Mouse (Mus musculus) embryo, embryonic 11 days (tissue): ENCODE results near the gene Cd247.
A peak's percentile ranks its signal among the peaks of the same experiment; 100 is the strongest.
"Not testable (repeated sequence)": the region's sequence is repeated elsewhere in the genome, so short reads cannot be mapped to it uniquely, and the experiment has no call there.

Source experiments
- DNase-seq: peaks from one replicate; pipeline ENCODE4 v3.0.0-alpha.2; 2015

The Cd247 gene

DNA sequence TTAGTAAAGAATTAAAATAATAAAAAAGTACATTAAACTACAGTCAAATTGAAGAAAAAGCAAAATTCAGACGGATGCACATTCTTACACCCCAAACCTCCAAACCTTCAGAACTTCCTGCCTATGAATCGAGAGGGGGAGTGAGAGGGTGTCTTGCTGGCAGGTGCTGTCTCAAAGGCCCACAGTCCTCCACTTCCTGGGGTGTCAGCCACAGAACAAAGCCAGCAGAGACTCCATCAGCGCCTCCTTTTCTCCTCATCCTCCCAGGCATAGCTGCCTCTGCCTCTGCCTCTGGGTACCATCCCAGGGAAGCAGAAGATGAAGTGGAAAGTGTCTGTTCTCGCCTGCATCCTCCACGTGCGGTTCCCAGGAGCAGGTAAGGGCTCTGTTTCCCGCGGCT, at the start of gene Cd247:
TSS of gene Cd247 (plus strand) at position 171 of the 400 bp plus-strand sequence.
- DNase-seq, result no peak

DNA sequence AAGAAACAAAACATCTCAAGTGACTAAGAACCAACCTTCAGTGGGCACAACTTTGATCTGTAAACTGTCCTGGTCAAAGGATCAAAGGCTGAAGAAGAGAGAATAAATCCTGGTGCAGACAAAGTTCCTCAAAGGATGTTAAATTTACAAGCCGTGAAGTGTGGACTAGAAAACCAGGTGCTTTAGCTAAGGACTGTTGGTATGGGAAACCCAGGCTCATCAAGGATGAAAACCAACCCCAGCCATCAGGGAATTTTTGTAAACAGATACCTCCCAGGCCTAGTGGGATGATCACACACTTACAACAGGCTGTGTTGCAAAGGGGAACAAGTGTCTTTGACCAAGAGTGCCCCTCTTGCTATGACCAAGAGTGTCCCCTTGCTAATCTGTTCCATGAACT, 49.5 kb upstream of the Cd247 start:
- no peak for DNase-seq

DNA sequence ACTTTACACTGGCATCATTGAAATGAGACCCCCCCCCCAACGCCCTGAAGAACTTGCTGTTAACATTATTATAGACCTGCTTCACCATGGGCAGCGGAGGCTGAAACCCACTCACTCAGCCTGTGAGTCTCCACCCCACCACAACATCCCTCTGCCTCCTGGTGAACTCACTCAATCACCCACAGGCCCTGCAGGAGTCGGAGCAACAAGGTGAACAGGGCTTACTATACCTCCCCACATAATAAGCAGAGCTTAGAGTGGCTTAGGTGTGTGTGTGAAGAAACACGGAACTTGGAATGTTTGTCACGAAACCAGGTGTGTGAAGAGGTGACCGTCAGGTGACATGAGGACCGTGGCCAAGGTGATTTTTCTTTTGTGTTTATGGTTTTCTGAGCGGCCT, 46.5 kb upstream of the Cd247 start:
- no peak for DNase-seq

DNA sequence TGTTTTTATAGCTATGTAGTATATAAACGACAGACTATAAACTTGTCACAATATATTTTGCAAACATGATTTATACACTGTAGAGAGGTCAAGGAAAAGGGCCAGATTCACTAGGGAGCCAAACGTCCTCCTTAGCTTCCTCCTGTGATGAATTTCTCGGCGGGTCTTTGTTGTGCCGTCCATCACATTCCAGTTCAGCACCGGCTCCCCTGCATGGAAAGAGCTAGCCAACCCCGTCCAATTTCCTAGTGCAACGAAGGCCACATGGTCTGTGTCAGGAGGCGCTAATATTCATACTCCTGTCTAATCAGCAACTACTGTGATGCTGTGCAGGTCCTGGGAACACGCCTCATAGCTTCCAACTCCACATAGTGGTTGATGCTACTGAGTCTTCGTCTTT, 40.4 kb upstream of the Cd247 start:
- peak; percentile 54 for DNase-seq

DNA sequence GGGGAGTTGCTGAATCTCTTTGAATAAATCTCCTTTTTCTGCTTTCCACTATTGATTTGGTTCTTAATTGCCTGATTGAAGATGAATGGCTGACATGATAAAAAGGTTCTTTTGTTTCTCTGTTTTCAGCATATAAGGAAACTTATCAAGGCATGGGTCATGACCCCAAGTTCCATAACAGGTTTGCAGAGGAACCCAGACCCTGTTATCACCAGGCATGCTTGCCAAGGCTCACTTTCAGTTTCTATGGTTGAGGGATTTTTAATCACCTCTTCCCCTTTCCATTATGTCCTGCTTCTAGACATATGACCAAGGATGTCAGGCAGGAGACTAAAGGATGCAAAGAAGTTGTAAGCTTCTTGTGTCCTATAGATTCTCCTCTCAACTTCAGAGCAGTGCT, 37.3 kb upstream of the Cd247 start:
- DNase-seq, result no peak

DNA sequence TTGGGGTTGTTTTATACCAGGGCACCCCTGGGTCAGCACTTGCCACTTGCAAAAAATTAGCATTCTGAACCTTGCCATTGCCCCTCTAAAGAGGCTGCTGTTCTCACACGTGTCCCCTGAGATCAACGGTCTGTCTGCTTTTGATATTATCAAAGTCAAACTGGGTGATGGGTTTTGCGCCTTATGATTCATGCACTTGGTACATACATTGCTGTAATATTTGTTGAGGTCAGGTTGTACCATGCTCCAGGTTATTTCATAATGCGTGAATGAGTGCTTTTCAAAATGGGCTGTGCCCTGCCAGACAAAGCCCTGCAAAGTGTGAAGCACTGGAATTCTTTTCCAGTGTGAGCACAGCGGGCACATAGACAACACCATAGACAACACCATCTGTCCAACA, 36.6 kb upstream of the Cd247 start:
- DNase-seq, result no peak

DNA sequence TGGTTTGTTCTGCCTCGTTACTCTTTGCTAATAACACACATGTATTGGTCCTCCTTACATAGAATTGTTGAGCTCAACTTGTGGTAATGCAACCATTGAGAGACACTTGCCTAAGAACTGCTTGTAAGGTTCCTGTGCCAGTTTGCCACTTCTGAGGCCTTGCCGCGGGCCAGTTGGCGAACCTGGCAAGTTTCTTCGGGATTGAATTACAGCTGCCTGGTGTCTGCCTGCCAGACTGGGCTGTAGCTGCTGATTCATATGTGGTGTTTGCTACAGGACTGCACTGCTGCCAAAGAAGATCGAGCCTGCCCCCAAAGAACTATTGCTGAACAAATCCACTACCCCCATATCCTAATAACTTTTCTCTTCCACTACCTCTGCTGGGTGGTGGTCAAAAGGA, 34.3 kb upstream of the Cd247 start:
- no peak for DNase-seq

DNA sequence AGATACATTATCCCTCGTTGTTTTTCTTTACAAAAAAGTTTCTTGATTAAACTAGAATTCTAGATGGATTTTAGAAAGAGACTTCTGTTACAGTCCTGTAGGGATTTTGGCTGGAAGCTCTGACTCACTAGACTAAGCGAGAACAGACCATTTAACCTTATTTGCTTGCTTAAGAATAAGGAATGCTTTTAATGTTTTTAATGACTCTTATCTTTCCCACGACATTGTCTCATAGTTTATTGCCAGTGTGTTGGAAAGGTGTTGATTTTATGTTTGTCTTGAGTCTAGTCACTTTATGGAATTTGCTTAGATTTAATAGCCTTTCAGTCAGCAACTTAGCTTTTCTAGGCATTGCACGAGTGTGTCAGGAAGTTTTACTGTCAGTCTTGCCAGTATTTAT, 33.3 kb upstream of the Cd247 start:
- DNase-seq, result no peak

DNA sequence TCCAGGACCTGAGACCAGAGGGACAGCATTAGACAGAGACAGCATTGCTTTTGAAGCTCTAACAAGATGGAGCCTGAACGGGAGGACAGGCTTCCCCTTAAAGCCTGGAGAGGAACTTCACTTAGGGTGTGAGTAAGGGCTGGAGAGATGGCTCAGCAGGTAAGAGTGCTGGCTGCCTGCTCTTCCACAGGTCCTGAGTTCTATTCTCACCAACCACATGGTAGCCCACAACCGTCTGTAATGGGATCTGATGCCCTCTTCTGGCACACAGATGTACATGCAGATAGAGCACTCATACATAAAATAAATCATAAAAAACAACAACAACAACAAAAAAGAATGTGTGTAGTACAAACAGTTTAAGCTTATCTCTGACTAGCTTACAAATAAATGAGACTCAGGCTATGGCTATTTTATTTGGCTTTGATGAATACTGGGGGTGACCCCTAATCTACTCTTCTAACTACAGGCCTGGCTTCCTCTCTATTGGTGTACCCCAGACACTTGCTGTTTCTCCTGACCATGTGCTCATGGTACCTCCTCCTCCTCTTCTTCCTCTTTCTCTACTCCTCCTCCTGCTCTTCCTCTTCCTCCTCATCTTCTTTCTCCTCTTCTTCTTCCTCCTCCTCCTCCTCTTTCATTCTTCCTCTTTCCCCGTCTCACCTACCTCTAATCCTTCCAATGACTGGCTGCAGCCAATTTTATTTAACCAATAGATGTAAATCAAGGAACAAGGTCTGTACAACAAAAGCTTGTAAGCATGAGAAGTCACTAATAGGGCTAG, 26.8 kb upstream of the Cd247 start:
- DNase-seq, result no peak

DNA sequence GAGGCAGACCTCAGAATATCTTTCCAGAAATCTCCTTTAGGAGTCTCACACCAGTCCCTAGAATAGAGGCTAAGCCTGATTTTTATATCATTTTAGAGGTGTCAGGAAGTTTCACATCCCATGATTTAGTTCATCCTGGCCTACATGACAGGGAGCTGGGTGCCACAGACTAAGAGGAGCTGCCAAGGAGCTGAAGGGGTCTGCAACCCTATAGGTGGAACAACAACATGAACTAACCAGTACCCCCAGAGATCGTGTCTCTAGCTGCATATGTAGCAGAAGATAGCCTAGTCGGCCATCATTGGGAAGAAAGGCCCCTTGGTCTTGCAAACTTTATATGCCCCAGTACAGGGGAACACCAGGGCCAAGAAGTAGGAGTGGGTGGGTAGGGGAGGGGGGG, 26.0 kb upstream of the Cd247 start:
- DNase-seq, result not testable (repeated sequence)

DNA sequence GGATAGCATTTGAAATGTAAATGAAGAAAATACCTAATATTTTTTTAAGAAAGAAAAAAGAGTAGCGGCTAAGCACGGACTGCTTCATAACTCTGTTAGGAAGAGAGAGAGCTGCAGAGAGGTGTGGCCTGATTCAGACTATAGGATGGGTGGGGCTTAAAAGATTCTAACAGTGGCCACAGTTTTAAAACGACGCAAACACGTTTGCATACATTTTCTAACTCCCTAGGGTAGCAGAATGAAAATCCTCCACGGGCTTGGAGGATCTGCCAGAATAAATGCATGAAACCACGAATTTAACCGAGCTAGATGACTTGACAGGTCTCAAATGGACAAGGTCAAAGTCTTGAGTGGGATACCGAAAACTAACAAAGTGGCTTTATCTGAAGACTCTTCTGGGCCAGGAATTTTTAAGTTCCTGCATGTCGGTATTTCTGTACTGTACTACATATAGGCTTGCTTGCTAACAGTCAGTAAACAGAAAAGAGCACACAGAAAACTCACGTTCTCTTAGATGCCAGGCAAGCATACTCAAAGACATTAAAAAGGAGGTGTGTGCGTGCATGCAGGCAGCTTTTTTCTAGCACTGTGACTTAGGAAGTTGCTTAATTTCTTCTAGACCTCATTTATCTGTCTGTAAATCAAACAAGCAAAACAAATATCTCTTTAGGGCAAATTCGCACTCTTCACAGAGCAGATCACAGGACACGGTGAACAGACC, 25.4 kb upstream of the Cd247 start:
- no peak for DNase-seq

DNA sequence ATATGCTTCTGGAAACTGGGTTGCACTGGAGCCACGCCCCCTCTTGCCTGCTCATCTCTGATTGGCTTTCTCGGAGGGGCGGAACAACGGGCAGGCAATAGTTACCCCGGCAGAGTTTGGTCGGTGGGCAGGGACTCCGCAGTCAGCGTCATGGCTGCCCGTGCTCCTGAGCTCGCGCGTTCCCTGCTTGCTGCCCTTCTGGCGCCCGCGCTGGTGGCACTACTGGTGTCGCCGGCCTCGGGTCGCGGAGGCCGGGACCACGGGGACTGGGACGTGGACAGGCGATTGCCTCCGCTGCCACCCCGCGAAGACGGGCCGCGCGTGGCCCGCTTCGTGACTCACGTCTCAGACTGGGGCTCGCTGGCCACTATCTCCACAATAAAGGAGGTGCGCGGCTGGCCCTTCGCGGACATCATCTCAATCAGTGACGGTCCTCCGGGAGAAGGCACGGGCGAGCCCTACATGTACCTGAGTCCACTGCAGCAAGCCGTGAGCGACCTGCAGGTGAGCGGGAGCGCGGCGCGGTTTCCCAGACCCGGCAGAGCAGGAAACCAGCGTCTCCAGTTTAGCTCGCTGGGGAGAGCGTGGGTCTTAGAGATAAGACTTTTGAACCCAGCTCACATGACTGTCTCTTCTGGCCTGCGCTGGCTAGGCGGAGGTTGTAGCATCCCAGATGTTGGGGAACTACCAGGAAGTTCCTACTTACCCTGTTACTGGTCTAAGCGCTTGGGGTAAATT, 24.7 kb upstream of the Cd247 start, which contains the start of gene Creg1:
TSS of gene Creg1 (plus strand) at position 112 of the 738 bp plus-strand sequence.
- DNase-seq, result peak; percentile 94

DNA sequence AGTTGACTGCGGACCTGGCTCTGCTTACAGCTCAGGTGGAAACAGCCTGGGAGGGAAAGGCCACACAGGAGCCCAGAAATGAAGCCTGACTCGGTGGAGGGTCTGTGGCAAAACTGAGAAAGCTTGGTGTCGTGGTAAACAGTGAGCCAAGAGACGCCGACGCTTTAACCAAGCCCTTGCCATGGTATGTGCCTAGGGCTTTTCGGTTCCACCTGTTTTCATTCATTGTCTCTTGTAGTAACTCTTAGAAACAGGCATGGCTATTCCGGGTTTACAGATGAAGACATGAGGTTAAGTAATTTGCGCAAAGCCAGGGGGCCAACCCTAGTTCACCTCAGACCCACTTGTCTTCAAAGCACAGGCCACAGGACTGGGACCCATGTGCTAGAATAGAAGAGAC, 23.9 kb upstream of the Cd247 start:
- DNase-seq, result no peak

DNA sequence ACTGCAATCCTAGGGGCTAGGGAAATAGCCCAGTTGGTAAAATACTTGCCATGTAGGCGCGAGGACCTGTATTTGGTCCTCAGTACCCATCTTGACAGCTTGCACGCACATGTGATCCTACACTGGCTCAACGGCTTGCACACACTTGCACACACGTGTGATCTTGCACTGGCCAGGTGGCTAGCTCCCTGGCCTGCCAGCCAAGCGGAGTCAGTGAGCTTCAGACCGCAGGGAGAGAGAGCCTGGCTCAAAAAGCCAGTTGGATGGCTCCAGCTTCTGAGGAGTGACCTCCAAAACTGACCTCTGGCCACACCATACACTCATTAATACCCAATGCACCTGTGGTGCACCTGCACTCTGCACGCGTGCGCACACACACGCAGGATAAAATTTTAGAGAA, 23.4 kb upstream of the Cd247 start:
- DNase-seq, result no peak

DNA sequence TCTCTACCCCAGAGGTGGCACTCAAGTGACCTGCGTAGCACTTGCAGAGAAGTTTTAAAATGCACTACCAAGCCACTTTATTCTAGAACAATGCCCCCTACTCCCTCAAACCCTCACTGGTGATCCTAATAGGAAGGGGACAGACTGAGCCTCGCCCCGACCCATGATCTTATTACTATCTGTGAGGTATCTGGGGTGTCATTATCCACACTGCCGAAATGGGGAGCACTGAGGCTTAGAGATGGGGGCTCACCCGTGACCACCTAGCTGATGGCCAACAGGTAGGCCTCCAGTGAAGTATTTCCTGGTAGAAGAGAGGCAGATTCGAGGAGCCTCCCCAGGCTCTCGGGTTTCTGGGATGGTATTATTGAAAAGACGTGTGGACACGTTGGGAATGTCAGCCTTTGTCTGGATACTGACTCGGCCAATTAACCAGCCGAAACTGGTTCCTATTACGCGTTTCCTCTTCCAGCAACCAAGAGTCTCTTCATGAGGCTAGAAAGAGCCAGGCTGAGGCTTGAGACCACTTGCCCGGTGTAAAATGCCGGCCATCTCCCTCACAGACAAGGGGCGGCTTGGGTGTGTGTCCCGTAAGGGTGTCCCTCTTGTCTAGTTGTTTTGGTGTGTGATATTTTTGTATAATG, 22.7 kb upstream of the Cd247 start:
- no peak for DNase-seq

DNA sequence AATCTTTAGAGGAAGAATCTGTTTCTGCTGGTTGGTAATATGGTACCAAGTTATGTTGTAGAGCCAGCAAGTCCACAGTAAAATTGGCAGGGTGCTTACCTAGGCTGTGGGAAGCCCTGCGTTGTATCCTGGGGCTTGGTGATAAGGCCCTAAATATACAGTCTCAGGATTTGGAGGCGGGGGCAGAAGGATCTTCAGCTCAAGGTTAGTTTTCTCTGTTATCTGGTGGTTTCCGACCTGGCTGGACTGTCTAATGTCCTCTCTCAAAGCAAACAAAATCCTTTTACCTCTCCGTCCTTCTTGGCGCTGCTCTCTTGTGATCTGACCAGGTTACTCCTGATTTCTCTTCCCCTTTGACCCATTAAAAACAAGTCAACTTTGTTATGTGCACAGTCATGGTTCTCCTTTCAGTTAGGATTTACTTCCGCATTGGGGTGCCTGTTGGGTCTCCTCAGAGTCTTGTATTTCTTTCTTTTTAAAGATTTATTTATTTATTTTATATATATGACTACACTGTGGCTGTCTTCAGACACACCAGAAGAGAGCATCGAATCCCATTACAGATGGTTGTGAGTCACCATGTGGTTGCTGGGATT, 22.1 kb upstream of the Cd247 start:
- DNase-seq, result no peak

DNA sequence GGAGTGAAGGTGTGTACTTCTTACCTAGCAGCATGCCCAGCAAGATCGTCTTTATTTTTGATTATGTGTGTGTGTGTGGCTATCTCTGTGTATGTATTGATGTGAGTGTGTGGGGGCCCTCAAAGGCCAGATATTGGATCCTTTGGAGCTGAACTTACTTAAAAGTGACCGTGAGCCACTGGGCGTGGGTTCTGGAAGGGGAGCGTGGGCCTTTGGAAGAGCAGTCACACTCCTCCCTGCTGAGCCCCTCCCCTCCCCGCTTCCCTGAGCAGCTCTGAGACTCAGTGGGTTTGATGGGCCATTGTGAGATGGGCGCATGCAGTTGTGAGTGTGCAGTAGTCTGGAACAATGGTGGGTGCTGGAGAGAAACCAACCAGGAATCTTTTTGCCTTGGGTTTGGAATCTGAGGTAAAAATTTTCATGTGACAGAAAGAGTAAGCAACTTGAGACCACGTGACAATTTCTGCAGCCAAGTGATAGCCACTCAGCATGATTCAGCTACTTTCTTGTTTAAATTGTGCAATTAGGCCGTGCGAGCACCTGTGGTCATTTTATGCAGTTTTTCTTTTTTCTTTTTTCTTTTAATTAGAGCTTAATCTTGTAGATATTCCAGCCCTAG, 19.5 kb upstream of the Cd247 start:
- DNase-seq, result no peak

DNA sequence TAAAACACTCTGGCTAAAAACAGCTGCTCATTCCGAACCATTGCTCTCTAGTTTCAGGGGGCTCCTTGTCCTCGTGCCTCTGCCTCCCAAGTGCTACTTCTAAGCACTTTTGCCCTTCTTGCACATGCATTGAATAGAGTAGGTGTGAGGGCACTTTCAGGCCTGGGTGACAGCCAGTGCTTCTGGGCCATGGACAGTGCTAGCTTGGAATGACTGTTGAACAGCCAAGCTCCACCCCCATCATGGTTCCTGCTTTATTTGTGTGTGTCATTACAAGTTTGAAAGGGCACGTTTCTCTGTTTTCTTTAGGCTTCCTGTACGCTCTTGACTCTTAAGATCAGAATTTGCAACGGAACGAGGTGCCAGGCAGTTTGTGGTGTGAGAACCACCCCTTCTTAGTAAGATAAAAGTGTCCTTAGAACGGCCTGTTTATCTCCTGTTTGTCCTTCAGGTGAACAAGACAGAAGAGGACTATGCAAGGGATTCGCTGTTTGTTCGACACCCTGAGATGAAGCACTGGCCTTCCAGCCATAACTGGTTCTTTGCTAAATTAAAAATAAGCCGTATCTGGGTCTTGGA, 18.2 kb upstream of the Cd247 start:
- DNase-seq, result no peak

DNA sequence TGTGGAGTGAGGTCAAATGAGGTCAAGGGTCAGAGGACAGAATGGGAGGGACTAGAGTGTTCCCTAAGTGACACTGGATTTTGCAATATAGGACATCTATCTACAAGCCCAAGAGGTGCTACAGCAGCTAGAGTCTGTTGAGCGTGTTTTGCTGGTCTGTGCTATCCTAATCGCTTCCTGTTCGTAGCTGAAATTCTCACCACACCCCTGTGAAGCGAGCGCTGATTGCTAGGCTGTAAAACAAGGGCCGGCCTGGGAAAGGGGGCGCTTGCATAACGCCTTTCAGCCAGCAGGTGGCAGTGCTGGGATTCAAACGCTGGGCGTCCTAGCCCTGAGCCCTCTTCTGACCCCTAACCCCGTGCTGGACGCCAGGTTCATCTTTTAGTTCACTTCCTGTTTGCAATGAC, 17.0 kb upstream of the Cd247 start:
- peak; percentile 87 for DNase-seq

DNA sequence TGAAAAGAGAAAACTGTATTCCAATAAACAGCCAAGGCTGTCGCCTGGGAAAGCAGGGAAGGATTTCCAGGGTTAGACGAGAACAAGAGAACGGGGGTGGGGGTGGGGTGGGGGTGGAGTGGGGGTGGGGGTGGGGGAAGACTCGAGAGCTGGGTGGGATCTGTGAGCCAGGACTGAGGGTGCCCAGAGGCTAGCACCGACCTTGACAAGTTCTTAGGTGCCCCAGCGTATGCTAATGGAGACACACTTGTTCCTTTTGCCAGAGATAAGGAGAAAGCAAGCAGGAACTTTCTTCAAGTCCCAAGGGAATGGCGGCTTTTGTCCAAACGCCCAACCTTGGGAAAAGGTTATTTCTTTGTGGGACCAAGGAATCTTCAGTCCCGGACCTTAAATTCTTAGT, 16.5 kb upstream of the Cd247 start:
- no peak for DNase-seq

DNA sequence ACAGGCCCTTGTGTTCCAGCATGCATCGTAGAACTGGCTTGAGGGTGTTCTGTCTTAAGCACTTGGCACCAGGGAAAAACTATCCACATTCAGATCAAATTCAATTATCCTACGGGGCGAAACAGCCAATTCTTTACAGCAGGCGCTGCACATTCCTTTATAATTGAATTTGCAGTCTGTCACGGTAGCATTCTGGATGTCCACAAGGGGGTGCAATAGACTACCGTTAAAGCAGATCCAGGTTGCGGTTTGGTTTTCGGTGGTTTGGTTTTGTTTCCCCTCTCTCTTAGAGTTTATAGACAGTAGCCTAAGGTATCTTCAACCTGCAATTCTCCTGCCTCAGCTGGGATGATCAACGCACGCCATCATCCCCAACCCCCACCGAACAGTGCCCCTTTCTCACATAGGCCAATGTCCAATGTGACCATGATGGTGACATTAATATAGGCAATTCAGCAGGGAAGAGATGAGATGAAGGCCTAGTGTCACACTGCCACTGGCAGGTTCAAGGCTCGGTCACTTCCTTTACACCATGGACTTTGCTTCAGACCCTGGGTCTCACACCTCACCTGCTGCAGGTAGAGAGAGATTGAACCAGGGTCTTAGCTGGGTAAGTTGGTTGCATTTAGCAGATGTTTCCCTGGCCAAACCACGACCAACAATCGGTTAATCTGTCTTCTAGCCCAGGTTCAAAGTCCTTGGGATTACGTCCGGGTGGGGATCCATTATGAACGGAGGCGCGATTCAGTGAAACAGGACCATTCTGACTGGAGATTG, 12.8 kb upstream of the Cd247 start:
- DNase-seq, result peak; percentile 84
